ENCODE assay signal across 13 mouse cellular contexts in the genomic region with DNA sequence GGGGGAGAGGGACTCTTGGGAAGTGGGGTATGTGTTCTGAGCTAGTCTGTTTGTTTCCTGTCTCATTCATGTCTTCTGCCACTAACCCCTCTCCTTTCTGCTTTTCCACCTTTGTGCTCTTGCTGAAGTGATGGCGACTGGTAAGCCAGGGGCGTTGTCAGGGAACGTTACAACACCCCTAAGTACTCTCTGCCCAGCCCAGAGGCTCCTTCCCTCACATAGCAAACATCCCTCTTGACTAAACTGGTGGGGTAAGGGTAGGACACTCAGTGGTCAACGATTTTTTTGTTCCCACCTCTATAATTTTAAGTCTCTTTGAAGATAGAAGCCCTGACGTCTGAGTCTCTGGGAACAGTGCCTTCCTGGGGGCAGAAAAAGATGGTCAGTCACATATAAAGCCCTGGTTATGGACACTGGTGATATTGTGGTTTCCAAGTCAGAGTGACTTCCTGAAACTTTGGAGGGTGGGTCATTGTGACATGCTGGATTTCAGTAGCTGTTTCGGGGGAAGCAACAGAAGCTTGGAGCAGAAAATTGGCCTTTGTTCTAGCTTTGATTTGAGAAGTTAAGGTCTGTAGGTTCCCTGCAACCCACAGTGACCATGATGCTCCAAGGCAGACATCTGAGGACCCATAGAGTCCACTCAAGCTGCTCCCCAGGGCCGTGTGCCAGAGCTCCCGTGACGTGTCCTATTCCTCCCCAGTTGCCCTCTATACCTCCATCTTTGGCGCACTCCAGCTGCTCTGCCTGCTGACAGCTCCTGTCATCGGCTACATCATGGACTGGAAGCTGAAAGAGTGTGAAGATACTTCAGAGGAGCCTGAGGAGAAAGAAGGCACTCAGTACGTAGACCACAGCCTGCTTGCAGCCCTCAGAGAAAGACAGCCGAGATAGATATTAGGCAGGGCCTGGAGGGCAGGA. TPM values are rescaled to one million over a fixed set of nuclear protein-coding genes. Genes with fewer than 3 reads are reported as not detected.
DNase-seq lines count a peak whose midpoint lies in the region; ATAC-seq lines count a peak whose summit lies in the region.
"Had no signal": no experiment of that assay in that cellular context is flagged by ENCODE, and none has a peak within 500 bp of the region (broad histone marks: within the 10 kb centered on the region; RNA-seq: fewer than 3 reads in every experiment).

No protein-coding gene starts in this region.

- ATAC-seq in heart, embryonic 12.5 days (ENCODE audit: insufficient number of reproducible peaks, low FRiP score): no peak

- no peak overlapping the region for H3K9ac ChIP-seq in heart, embryonic 12.5 days
- H3K9ac ChIP-seq: hindbrain, embryonic 15.5 days; limb, embryonic 15.5 days had no signal

- no peak overlapping the region for H3K4me2 ChIP-seq in heart, embryonic 12.5 days
- H3K4me2 ChIP-seq: hindbrain, embryonic 15.5 days; limb, embryonic 15.5 days had no signal

- peaks cover 39% of the 10 kb centered on the region; the same call in 1 of the 2 replicates for H3K79me2 ChIP-seq in macrophage (ENCODE audit: inconsistent target)

- DNase-seq in heart, adult 18-20 months: peak; percentile 48 to 57
- no peak for DNase-seq in heart, postnatal 25 days (ENCODE audit: low spot score)
- peak; percentile 51 for DNase-seq in brain, adult 2 months (ENCODE audit: low read depth, low spot score)
- DNase-seq in Muller cell, postnatal 12 days (ENCODE audit: inconsistent ontology term): no peak
- DNase-seq in adrenal gland, adult 2 months: no peak
- no peak for DNase-seq in adrenal gland, adult 18-20 months (ENCODE audit: low spot score in 2 of 2)
- DNase-seq: right cerebral cortex, postnatal 14 days; thymus, adult 18-20 months had no signal

- H3K4me3 ChIP-seq in heart, embryonic 12.5 days: no peak overlapping the region
- no peak overlapping the region for H3K4me3 ChIP-seq in macrophage (ENCODE audit: inconsistent target)
- H3K4me3 ChIP-seq: hindbrain, embryonic 15.5 days; limb, embryonic 15.5 days had no signal

- 44% methylated on average over 13 of the region's 13 CpGs for WGBS in heart, embryonic 12.5 days
- WGBS in macrophage (ENCODE audit: missing documents): 45% methylated on average over 13 of the region's 13 CpGs

- H3K4me1 ChIP-seq in heart, embryonic 12.5 days (replicated peaks): peaks cover 62% of the 10 kb centered on the region

- H3K36me3 ChIP-seq in heart, embryonic 12.5 days: no peaks in the 10 kb centered on the region; the same call in 1 of the 2 replicates
- peaks cover 61% of the 10 kb centered on the region for H3K36me3 ChIP-seq in macrophage (ENCODE audit: inconsistent target)
- H3K36me3 ChIP-seq: limb, embryonic 15.5 days had no signal

- 0 out of 2 replicates have a peak overlapping the region, but pooled peaks have one; percentile 5 for H3K27ac ChIP-seq in heart, embryonic 12.5 days (ENCODE audit: poor library complexity, severe bottlenecking)
- peak overlapping the region; percentile 97 for H3K27ac ChIP-seq in macrophage
- H3K27ac ChIP-seq: hindbrain, embryonic 15.5 days; limb, embryonic 15.5 days had no signal

- no peaks in the 10 kb centered on the region for H3K9me3 ChIP-seq in heart, embryonic 12.5 days (replicated peaks)
- H3K9me3 ChIP-seq: hindbrain, embryonic 15.5 days; limb, embryonic 15.5 days had no signal

- peaks cover 37% of the 10 kb centered on the region for H3K27me3 ChIP-seq in heart, embryonic 12.5 days (replicated peaks)
- H3K27me3 ChIP-seq: CH12.LX; hindbrain, embryonic 15.5 days; limb, embryonic 15.5 days had no signal

- intact Hi-C loops in heart, postnatal 25 days (cut with DNase I): no loop called here

RNA-seq across cellular contexts. Expression of gene Pitpna, which starts 21.4 kb away (rescaled TPM):
- 100 to 1,000 TPM in 1 of 2 experiments, 10 to 100 TPM in 1; 98.2 to 107 TPM for total RNA-seq in heart, adult 18-20 months (2021)
- total RNA-seq in heart, postnatal 25 days (2021): 100 to 1,000 TPM; 108 to 115 TPM
- polyA plus RNA-seq in heart, embryonic 12.5 days (2016; fragmentation: Nextera tagmentation; extraction: Ambion mirVana): 75.3 and 80.1 TPM in 2 replicates
- total RNA-seq in macrophage (2018; cell fraction: chromatin; rRNA removed): 100 to 1,000 TPM in 25 of 26 experiments, 10 to 100 TPM in 1; 81.1 to 352 (median 282) TPM
- total RNA-seq in macrophage (2018; cell fraction: cytosol; rRNA removed): 100 to 1,000 TPM; 242 to 357 (median 310) TPM
- total RNA-seq in macrophage (2018; cell fraction: nucleus; rRNA removed): 100 to 1,000 TPM in 25 of 26 experiments, 10 to 100 TPM in 1; 98.7 to 332 (median 234) TPM
- polyA plus RNA-seq in macrophage (2018): 282 to 582 TPM (median 340 TPM) in 3 replicates
- total RNA-seq in adrenal gland, adult 2 months (2021): 100 to 1,000 TPM; 185 to 186 TPM
- polyA plus RNA-seq in adrenal gland, adult 2 months (2012; rRNA removed): 42.6 and 97.6 TPM in 2 replicates
- 100 to 1,000 TPM; 152 to 175 TPM for total RNA-seq in adrenal gland, adult 18-20 months (2021)

RNA-seq across cellular contexts. Expression of gene Slc43a2, which starts 35.0 kb away (rescaled TPM):
- total RNA-seq in heart, adult 18-20 months (2021): 10 to 100 TPM; 16.2 to 17.3 TPM
- 10 to 100 TPM; 14.9 to 18.2 TPM for total RNA-seq in heart, postnatal 25 days (2021)
- polyA plus RNA-seq in heart, embryonic 12.5 days (2016; fragmentation: Nextera tagmentation; extraction: Ambion mirVana): 4.1 and 4.3 TPM in 2 replicates
- total RNA-seq in macrophage (2018; cell fraction: chromatin; rRNA removed): 1,000 to 10,000 TPM in 1 of 26 experiments, 100 to 1,000 TPM in 23, 10 to 100 TPM in 2; 27.0 to 1,006 (median 669) TPM
- 100 to 1,000 TPM; 216 to 691 (median 376) TPM for total RNA-seq in macrophage (2018; cell fraction: cytosol; rRNA removed)
- 1,000 to 10,000 TPM in 2 of 26 experiments, 100 to 1,000 TPM in 24; 102 to 1,167 (median 672) TPM for total RNA-seq in macrophage (2018; cell fraction: nucleus; rRNA removed)
- polyA plus RNA-seq in macrophage (2018): 250 to 450 TPM (median 359 TPM) in 3 replicates
- 10 to 100 TPM; 21.2 to 38.3 TPM for total RNA-seq in adrenal gland, adult 2 months (2021)
- polyA plus RNA-seq in adrenal gland, adult 2 months (2012; rRNA removed): 28.2 and 28.7 TPM in 2 replicates
- total RNA-seq in adrenal gland, adult 18-20 months (2021): 10 to 100 TPM; 22.8 to 29.1 TPM

RNA-seq across cellular contexts. Expression of gene Scarf1, which starts 53.2 kb away (rescaled TPM):
- 1 to 10 TPM; 6.6 to 6.8 TPM for total RNA-seq in heart, adult 18-20 months (2021)
- 10 to 100 TPM in 1 of 2 experiments, 1 to 10 TPM in 1; 8.5 to 12.1 TPM for total RNA-seq in heart, postnatal 25 days (2021)
- polyA plus RNA-seq in heart, embryonic 12.5 days (2016; fragmentation: Nextera tagmentation; extraction: Ambion mirVana): 12.3 and 13.8 TPM in 2 replicates
- total RNA-seq in macrophage (2018; cell fraction: chromatin; rRNA removed): 10 to 100 TPM; 12.1 to 48.5 (median 29.0) TPM
- 10 to 100 TPM in 24 of 26 experiments, 1 to 10 TPM in 2; 8.5 to 34.5 (median 14.6) TPM for total RNA-seq in macrophage (2018; cell fraction: cytosol; rRNA removed)
- 10 to 100 TPM; 17.7 to 87.3 (median 37.1) TPM for total RNA-seq in macrophage (2018; cell fraction: nucleus; rRNA removed)
- polyA plus RNA-seq in macrophage (2018): 8.6 to 19.0 TPM (median 16.2 TPM) in 3 replicates
- total RNA-seq in adrenal gland, adult 2 months (2021): 1 to 10 TPM; 7.5 to 7.8 TPM
- 27.4 and 33.5 TPM in 2 replicates for polyA plus RNA-seq in adrenal gland, adult 2 months (2012; rRNA removed)
- total RNA-seq in adrenal gland, adult 18-20 months (2021): 1 to 10 TPM; 7.5 TPM

RNA-seq across cellular contexts. Expression of gene Rilp, which starts 56.6 kb away (rescaled TPM):
- total RNA-seq in heart, adult 18-20 months (2021): 10 to 100 TPM; 46.5 to 48.2 TPM
- 10 to 100 TPM; 47.4 to 47.8 TPM for total RNA-seq in heart, postnatal 25 days (2021)
- polyA plus RNA-seq in heart, embryonic 12.5 days (2016; fragmentation: Nextera tagmentation; extraction: Ambion mirVana): 1.4 and 2.3 TPM in 2 replicates
- total RNA-seq in macrophage (2018; cell fraction: chromatin; rRNA removed): 10 to 100 TPM in 15 of 26 experiments, 1 to 10 TPM in 11; 3.7 to 22.4 (median 10.8) TPM
- total RNA-seq in macrophage (2018; cell fraction: cytosol; rRNA removed): 1 to 10 TPM; 4.2 to 7.6 (median 6.1) TPM
- total RNA-seq in macrophage (2018; cell fraction: nucleus; rRNA removed): 10 to 100 TPM in 9 of 26 experiments, 1 to 10 TPM in 17; 3.4 to 18.3 (median 7.3) TPM
- polyA plus RNA-seq in macrophage (2018): 6.6 to 7.4 TPM (median 7.1 TPM) in 3 replicates
- 10 to 100 TPM; 12.1 to 13.2 TPM for total RNA-seq in adrenal gland, adult 2 months (2021)
- 8.8 and 10.0 TPM in 2 replicates for polyA plus RNA-seq in adrenal gland, adult 2 months (2012; rRNA removed)
- 10 to 100 TPM; 11.5 to 20.8 TPM for total RNA-seq in adrenal gland, adult 18-20 months (2021)

Comparison
In these comparisons a context has a peak if more than half of its experiments do, and no peak if none do; other contexts are left out.
1. DNase-seq: peak in heart, adult 18-20 months (2 of 2) and brain, adult 2 months (single experiment); none in heart, postnatal 25 days (single experiment), Muller cell, postnatal 12 days (single experiment), adrenal gland, adult 2 months (single experiment) and adrenal gland, adult 18-20 months (0 of 2).